Mouse (Mus musculus): ENCODE measurements at regions not wholly inside any gene's neighbourhood (a gene's known extent, or its start where the extent isn't known, plus 50 kb on each side); places are given as distances from the start of the nearest gene placed in this dataset.

DNA sequence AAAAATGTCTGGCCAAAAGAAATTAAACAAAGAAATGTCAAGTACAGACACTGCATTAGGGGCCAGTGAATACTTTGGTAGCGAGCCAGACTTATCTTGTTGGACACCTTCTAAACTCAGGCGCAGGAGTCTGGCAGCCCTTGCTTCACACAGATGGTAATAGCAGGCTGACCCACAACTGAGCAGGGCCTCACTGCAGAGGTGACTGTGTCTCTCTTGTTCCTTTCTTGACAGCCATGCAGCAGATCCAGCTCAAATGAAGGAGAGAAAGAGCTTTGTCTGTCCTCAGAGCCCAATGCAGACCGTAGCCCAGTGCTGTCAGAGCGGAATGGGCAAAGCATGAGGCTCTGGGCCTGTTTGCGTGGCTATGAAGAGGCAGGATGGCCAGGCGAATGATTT, 83.9 kb upstream of the Vps8 start:
- peaks cover 10% of the 10 kb centered on the region for H3K27me3 ChIP-seq (ENCODE audit: insufficient read depth, low read length)
- TF ChIP-seq CTCF (conservative IDR thresholded peaks at IDR 0.05; ENCODE audit: low read length) (no peak), NANOG (IDR thresholded peaks at IDR 0.05; ENCODE audit: borderline replicate concordance, low read length) (no peak), POU5F1 (IDR thresholded peaks at IDR 0.05; ENCODE audit: borderline replicate concordance, low read length) (no peak)
- H3K4me3 ChIP-seq (replicated peaks; ENCODE audit: low read length): no peak overlapping the region
- H3K9me3 ChIP-seq (ENCODE audit: low read length): no peaks in the 10 kb centered on the region
- peaks cover 20% of the 10 kb centered on the region for H3K4me1 ChIP-seq (replicated peaks; ENCODE audit: low read depth, low read length)
- H3K36me3 ChIP-seq (ENCODE audit: insufficient read depth, low read length): no peaks in the 10 kb centered on the region

DNA sequence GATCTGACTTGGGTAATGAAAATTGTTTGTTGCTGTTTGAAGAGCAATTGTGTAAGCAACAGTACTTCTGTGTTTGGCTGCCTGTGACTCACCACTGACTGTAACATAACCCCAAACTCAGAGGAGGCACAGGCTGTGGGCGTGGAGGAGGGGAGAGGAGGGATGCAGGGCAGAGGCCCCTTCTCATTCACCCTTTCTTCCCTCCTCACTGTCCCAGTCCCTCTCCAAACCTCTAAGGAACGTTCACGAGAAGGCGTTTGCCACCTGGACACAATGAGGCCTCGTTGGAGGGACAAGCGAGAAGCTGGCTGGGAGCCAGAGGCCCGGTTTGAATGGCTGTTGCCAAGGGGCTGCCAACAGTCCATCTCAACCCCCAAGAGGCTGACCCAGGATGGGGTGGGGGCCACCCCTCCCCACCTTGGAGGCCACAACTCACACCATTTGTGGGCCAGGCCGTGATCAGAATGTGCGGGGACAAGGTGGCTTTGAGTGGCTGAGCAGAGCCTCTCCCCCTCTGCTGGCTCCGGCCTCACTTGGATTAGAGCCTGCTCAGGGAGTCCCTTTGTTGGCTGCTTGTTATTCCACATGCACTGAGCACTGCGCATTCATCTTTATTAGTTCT, 83.3 kb upstream of the Vps8 start:
- Histone ChIP-seq H3K27me3 (ENCODE audit: insufficient read depth, low read length) (peaks cover 10% of the 10 kb centered on the region), H3K36me3 (ENCODE audit: insufficient read depth, low read length) (no peaks in the 10 kb centered on the region), H3K9me3 (ENCODE audit: low read length) (no peaks in the 10 kb centered on the region), H3K4me3 (replicated peaks; ENCODE audit: low read length) (no peak overlapping the region), H3K4me1 (replicated peaks; ENCODE audit: low read depth, low read length) (peaks cover 20% of the 10 kb centered on the region)
- TF ChIP-seq NANOG (IDR thresholded peaks at IDR 0.05; ENCODE audit: borderline replicate concordance, low read length) (no peak), CTCF (conservative IDR thresholded peaks at IDR 0.05; ENCODE audit: low read length) (no peak), POU5F1 (IDR thresholded peaks at IDR 0.05; ENCODE audit: borderline replicate concordance, low read length) (no peak)

DNA sequence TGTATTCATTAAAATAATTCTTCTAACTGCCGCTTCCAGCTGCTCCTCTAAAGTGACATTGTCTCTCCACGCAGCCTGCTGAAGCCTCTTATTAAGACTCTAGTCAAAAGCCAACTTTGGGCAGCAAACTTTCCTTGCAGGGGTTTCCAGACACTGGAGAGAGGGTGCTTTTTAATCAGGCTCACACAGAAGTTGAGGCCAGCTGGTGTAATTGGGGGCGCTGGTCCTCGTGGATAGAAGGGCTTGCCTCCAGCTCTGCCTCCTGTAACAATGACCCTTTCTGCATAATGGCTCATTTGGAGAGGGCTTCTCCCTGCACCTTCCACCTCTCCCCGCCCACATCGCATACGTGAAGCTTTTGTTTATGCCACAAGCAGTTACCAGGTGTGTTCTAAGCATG, 82.8 kb upstream of the Vps8 start:
- Histone ChIP-seq H3K36me3 (ENCODE audit: insufficient read depth, low read length) (no peaks in the 10 kb centered on the region), H3K4me3 (replicated peaks; ENCODE audit: low read length) (no peak overlapping the region), H3K9me3 (ENCODE audit: low read length) (no peaks in the 10 kb centered on the region), H3K4me1 (replicated peaks; ENCODE audit: low read depth, low read length) (peaks cover 20% of the 10 kb centered on the region), H3K27me3 (ENCODE audit: insufficient read depth, low read length) (peaks cover 8% of the 10 kb centered on the region)
- TF ChIP-seq POU5F1 (IDR thresholded peaks at IDR 0.05; ENCODE audit: borderline replicate concordance, low read length) (no peak), CTCF (conservative IDR thresholded peaks at IDR 0.05; ENCODE audit: low read length) (no peak), NANOG (IDR thresholded peaks at IDR 0.05; ENCODE audit: borderline replicate concordance, low read length) (no peak)

DNA sequence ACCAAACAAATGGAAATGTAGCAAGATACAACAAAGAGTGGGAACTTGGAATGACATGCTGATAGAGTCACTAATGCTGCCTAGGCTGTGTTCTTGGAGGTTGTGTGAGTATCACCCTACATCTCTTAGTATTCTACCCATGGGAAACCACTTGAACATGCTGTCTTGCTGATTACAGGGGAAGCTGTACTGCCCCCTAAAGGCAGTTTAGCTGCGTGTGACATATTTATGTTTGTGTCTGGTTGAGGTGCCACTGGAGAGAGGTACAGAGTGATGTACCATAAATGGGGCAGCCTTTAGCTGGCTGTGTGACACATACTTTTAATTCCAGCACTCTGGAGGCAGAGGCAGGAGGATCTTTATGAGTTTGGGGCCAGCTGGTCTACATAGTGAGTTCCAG, 73.0 kb upstream of the Vps8 start:
- Histone ChIP-seq H3K27me3 (ENCODE audit: insufficient read depth, low read length) (peaks cover 3% of the 10 kb centered on the region), H3K4me3 (replicated peaks; ENCODE audit: low read length) (no peak overlapping the region), H3K4me1 (replicated peaks; ENCODE audit: low read depth, low read length) (peaks cover 9% of the 10 kb centered on the region), H3K36me3 (ENCODE audit: insufficient read depth, low read length) (no peaks in the 10 kb centered on the region), H3K9me3 (ENCODE audit: low read length) (no peaks in the 10 kb centered on the region)
- TF ChIP-seq CTCF (conservative IDR thresholded peaks at IDR 0.05; ENCODE audit: low read length) (peak; percentile 60), POU5F1 (IDR thresholded peaks at IDR 0.05; ENCODE audit: borderline replicate concordance, low read length) (no peak), NANOG (IDR thresholded peaks at IDR 0.05; ENCODE audit: borderline replicate concordance, low read length) (no peak)

DNA sequence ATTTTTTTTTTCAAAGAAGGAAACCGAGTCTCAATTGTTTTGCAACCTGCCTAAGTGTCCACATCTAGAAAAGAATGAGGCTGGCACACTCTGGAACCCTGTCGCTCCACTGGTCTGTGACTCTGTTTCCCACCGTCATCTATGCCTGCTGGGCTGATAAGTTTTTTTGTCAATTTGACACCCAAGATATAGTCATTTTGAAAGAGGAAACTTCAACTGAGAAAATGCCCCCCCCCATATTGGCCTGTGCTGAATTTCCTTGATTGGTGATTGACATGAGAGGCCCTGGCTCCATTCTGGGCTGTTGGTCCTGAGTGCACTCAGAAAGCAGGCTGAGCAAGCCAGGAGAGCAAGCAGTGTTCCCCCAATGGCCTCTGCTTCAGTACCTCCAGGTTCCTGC, 71.6 kb upstream of the Vps8 start:
- H3K36me3 ChIP-seq (ENCODE audit: insufficient read depth, low read length): no peaks in the 10 kb centered on the region
- no peaks in the 10 kb centered on the region for H3K9me3 ChIP-seq (ENCODE audit: low read length)
- no peak overlapping the region for H3K4me3 ChIP-seq (replicated peaks; ENCODE audit: low read length)
- peaks cover 16% of the 10 kb centered on the region for H3K27me3 ChIP-seq (ENCODE audit: insufficient read depth, low read length)
- TF ChIP-seq CTCF (conservative IDR thresholded peaks at IDR 0.05; ENCODE audit: low read length) (no peak), NANOG (IDR thresholded peaks at IDR 0.05; ENCODE audit: borderline replicate concordance, low read length) (no peak), POU5F1 (IDR thresholded peaks at IDR 0.05; ENCODE audit: borderline replicate concordance, low read length) (no peak)
- peaks cover 9% of the 10 kb centered on the region for H3K4me1 ChIP-seq (replicated peaks; ENCODE audit: low read depth, low read length)

DNA sequence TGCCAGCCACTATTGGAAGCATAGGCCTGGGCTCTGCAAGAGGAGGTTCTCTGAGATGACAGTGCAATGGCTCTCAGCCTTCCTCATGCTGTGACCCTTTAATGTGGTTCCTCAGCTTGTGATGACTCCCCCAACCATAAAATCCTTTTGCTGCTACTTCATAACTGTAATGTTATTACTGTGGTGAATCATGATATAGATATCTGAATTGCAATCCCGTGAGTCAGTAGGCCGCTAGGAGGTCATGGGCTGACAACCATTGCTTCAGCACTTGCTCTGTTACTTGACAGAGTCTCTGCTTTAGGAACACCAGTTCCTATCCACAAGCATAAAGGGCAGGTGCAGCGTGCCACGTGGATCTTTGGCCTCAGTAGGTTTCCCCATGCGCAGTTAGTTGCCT, 69.8 kb upstream of the Vps8 start:
- Histone ChIP-seq H3K27me3 (ENCODE audit: insufficient read depth, low read length) (peaks cover 19% of the 10 kb centered on the region), H3K9me3 (ENCODE audit: low read length) (no peaks in the 10 kb centered on the region), H3K4me3 (replicated peaks; ENCODE audit: low read length) (no peak overlapping the region), H3K36me3 (ENCODE audit: insufficient read depth, low read length) (no peaks in the 10 kb centered on the region), H3K4me1 (replicated peaks; ENCODE audit: low read depth, low read length) (peaks cover 9% of the 10 kb centered on the region)
- TF ChIP-seq NANOG (IDR thresholded peaks at IDR 0.05; ENCODE audit: borderline replicate concordance, low read length) (no peak), POU5F1 (IDR thresholded peaks at IDR 0.05; ENCODE audit: borderline replicate concordance, low read length) (no peak), CTCF (conservative IDR thresholded peaks at IDR 0.05; ENCODE audit: low read length) (no peak)

DNA sequence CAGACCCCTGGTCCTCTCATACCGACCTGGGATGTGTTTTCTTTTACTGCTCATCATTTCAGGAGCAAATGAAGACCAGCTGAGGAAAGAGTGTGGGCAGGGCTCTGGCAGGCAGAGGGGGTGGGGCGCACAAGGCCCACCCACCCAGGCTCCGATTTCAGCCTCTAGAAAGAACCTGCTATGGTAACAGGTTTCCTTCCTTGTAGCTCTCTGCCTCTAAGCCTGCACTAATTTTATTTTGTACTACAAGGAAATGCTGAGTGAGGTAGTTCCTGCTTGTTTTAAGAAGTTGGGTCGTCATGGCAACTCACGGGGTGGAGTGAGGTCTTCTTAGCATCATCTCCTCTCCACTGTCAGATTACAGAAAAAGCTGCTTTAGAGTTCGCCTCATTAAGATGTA, 69.4 kb upstream of the Vps8 start:
- TF ChIP-seq CTCF (conservative IDR thresholded peaks at IDR 0.05; ENCODE audit: low read length): no peak
- TF ChIP-seq NANOG (IDR thresholded peaks at IDR 0.05; ENCODE audit: borderline replicate concordance, low read length): no peak
- TF ChIP-seq POU5F1 (IDR thresholded peaks at IDR 0.05; ENCODE audit: borderline replicate concordance, low read length): no peak
- Histone ChIP-seq H3K9me3 (ENCODE audit: low read length) (no peaks in the 10 kb centered on the region), H3K4me1 (replicated peaks; ENCODE audit: low read depth, low read length) (peaks cover 9% of the 10 kb centered on the region), H3K4me3 (replicated peaks; ENCODE audit: low read length) (no peak overlapping the region), H3K27me3 (ENCODE audit: insufficient read depth, low read length) (peaks cover 19% of the 10 kb centered on the region), H3K36me3 (ENCODE audit: insufficient read depth, low read length) (no peaks in the 10 kb centered on the region)

DNA sequence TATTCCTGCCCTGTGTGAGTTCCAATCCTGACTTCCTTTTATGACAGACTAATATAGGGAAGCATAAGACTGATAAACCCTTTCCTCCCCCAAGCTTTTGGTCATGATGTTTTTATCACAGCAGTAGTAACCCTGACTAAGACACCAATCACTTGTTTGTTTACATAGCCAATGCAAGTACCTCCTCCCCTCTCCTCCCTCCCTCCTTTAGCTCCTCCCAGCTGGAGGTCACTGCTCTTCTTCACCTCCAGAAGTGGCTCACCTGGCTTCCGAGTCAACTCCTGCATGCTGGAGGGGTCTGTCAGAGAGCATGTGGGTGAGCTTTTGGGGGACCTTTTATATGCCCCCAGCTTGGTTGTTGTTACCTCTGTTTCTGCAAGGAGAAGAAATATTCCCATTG, 67.3 kb upstream of the Vps8 start:
- Histone ChIP-seq H3K36me3 (ENCODE audit: insufficient read depth, low read length) (no peaks in the 10 kb centered on the region), H3K4me3 (replicated peaks; ENCODE audit: low read length) (no peak overlapping the region), H3K9me3 (ENCODE audit: low read length) (no peaks in the 10 kb centered on the region), H3K27me3 (ENCODE audit: insufficient read depth, low read length) (peaks cover 25% of the 10 kb centered on the region), H3K4me1 (replicated peaks; ENCODE audit: low read depth, low read length) (peaks cover 9% of the 10 kb centered on the region)
- TF ChIP-seq NANOG (IDR thresholded peaks at IDR 0.05; ENCODE audit: borderline replicate concordance, low read length): no peak

DNA sequence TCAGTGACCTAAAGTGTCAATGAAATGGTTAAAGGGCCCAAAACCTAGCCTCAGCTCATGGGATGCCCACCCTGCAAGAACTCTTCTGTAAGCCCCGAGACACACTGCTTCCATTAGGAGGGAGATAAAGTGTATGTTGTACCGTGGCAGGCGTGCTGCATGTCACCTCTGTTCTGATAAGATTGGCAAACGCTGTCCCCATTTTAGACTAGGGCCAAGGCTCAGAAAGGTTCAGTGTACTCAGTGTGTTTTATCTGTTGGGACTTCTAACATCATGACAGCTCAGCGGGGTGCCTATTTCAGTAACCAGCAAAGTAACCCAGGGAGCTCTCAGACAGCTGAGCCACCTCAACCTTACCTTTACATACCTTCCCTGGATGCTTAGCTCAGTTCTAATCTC, 65.5 kb upstream of the Vps8 start:
- Histone ChIP-seq H3K9me3 (ENCODE audit: low read length) (no peaks in the 10 kb centered on the region), H3K36me3 (ENCODE audit: insufficient read depth, low read length) (no peaks in the 10 kb centered on the region), H3K4me3 (replicated peaks; ENCODE audit: low read length) (no peak overlapping the region), H3K4me1 (replicated peaks; ENCODE audit: low read depth, low read length) (peaks cover 9% of the 10 kb centered on the region), H3K27me3 (ENCODE audit: insufficient read depth, low read length) (peaks cover 29% of the 10 kb centered on the region)
- no peak for TF ChIP-seq POU5F1 (IDR thresholded peaks at IDR 0.05; ENCODE audit: borderline replicate concordance, low read length)
- no peak for TF ChIP-seq CTCF (conservative IDR thresholded peaks at IDR 0.05; ENCODE audit: low read length)
- TF ChIP-seq NANOG (IDR thresholded peaks at IDR 0.05; ENCODE audit: borderline replicate concordance, low read length): no peak
